Mouse (Mus musculus) MEL (cell line): ENCODE measurements around the gene Tigd2. TPM values are rescaled to one million over a fixed set of nuclear protein-coding genes. Genes with fewer than 3 reads are reported as not detected.

ENCODE experiments used
- DNase-seq: peaks from one replicate; pipeline ENCODE4 v3.0.0; 2011; ENCODE audit warnings: low read depth, low spot score
- H3K27ac ChIP-seq: 2 replicates; pipeline ENCODE4 v1.5.1; 2012; ENCODE audit warnings: low read depth, mild to moderate bottlenecking, control low read depth, low read length, moderate library complexity; ENCODE audit not compliant: control insufficient read depth
- H3K27me3 ChIP-seq, 2 experiments: fragments of 150-350 bp in 1 of 2; sonication (generic) in 1 of 2; 2 replicates each; pipeline ENCODE4 v1.6.1; 2012; ENCODE audit warnings: low read length in 2 of 2, mild to moderate bottlenecking in 2 of 2, improper control_type of control experiment in 1 of 2, moderate library complexity in 1 of 2; ENCODE audit not compliant: insufficient read depth in 2 of 2, control insufficient read depth in 1 of 2
- H3K36me3 ChIP-seq, 2 experiments: 2 replicates each; pipeline ENCODE4 v1.6.1; 2012 to 2014; ENCODE audit warnings: low read length in 2 of 2, improper control_type of control experiment in 1 of 2, inconsistent platforms in 1 of 2, mild to moderate bottlenecking in 1 of 2; ENCODE audit not compliant: insufficient read depth in 2 of 2, control insufficient read depth in 1 of 2
- H3K4me1 ChIP-seq, 2 experiments: fragments of 150-350 bp in 1 of 2; sonication (generic) in 1 of 2; 2 replicates each; pipeline ENCODE4 v1.6.1; 2012; ENCODE audit warnings: low read length in 2 of 2, improper control_type of control experiment in 1 of 2, mild to moderate bottlenecking in 1 of 2; ENCODE audit not compliant: insufficient read depth in 2 of 2, control insufficient read depth in 1 of 2
- H3K4me3 ChIP-seq, 2 experiments: fragments of 150-350 bp in 1 of 2; sonication (generic) in 1 of 2; 2 replicates each; pipeline ENCODE4 v1.5.1; 2012; ENCODE audit warnings: low read depth in 2 of 2, low read length in 2 of 2, mild to moderate bottlenecking in 2 of 2, moderate library complexity in 2 of 2, control low read depth in 1 of 2, improper control_type of control experiment in 1 of 2; ENCODE audit not compliant: control insufficient read depth in 1 of 2, insufficient read depth in 1 of 2
- H3K79me2 ChIP-seq: 2 replicates; pipeline ENCODE4 v1.6.1; 2012; ENCODE audit warnings: mild to moderate bottlenecking, low read length, moderate library complexity; ENCODE audit not compliant: control insufficient read depth, poor library complexity, insufficient read depth
- H3K9ac ChIP-seq: 2 replicates; pipeline ENCODE4 v1.6.1; 2012; ENCODE audit warnings: low read depth, mild to moderate bottlenecking, control low read depth, low read length, moderate library complexity; ENCODE audit not compliant: control insufficient read depth, poor library complexity, severe bottlenecking
- H3K9me3 ChIP-seq: fragments of 150-350 bp; sonication (generic); replicated peaks from 2 replicates; pipeline ENCODE4 v1.6.1; 2012; ENCODE audit warnings: mild to moderate bottlenecking, low read length, improper control_type of control experiment, moderate library complexity; ENCODE audit not compliant: insufficient read depth
- BHLHE40 ChIP-seq: IDR thresholded peaks from 2 replicates; pipeline ENCODE4 v1.6.1; 2012; ENCODE audit warnings: low read depth, mild to moderate bottlenecking, inconsistent platforms, low read length, improper control_type of control experiment, borderline replicate concordance
- CHD1 ChIP-seq: IDR thresholded peaks from 2 replicates; pipeline ENCODE4 v1.6.1; 2012; ENCODE audit warnings: low read depth, mild to moderate bottlenecking, inconsistent platforms, low read length, improper control_type of control experiment
- CHD2 ChIP-seq: IDR thresholded peaks from 2 replicates; pipeline ENCODE4 v1.6.1; 2011; ENCODE audit warnings: low read length, improper control_type of control experiment
- CTCF ChIP-seq, 3 experiments: IDR thresholded peaks in 2 of 3; conservative IDR thresholded peaks in 1 of 3; 2 replicates each; pipeline ENCODE4 v1.5.1; 2011 to 2012; ENCODE audit warnings: low read length in 3 of 3, low read depth in 2 of 3, mild to moderate bottlenecking in 2 of 3, improper control_type of control experiment in 1 of 3, inconsistent platforms in 1 of 3, mixed read lengths in 1 of 3, moderate library complexity in 1 of 3; ENCODE audit not compliant: control insufficient read depth in 1 of 3, insufficient read depth in 1 of 3, poor library complexity in 1 of 3, severe bottlenecking in 1 of 3
- EP300 ChIP-seq, 2 experiments: IDR thresholded peaks; 2 replicates each; pipeline ENCODE4 v1.6.1; 2011; ENCODE audit warnings: improper control_type of control experiment in 2 of 2, low read length in 2 of 2, low read depth in 1 of 2, mild to moderate bottlenecking in 1 of 2
- ETS1 ChIP-seq: IDR thresholded peaks from 2 replicates; pipeline ENCODE4 v1.6.1; 2012; ENCODE audit warnings: low read depth, mild to moderate bottlenecking, inconsistent platforms, low read length, improper control_type of control experiment, moderate library complexity
- GABPA ChIP-seq: IDR thresholded peaks from 2 replicates; pipeline ENCODE4 v1.6.1; 2012; ENCODE audit warnings: low read depth, mild to moderate bottlenecking, inconsistent platforms, low read length, improper control_type of control experiment, moderate library complexity
- GATA1 ChIP-seq: IDR thresholded peaks from 2 replicates; pipeline ENCODE4 v1.6.1; 2011; ENCODE audit warnings: low read depth, low read length, improper control_type of control experiment
- JUND ChIP-seq: IDR thresholded peaks from 2 replicates; pipeline ENCODE4 v1.6.1; 2011; ENCODE audit warnings: low read depth, mild to moderate bottlenecking, improper control_type of control experiment, low read length
- KAT2A ChIP-seq: conservative IDR thresholded peaks from 2 replicates; pipeline ENCODE4 v1.6.1; 2012; ENCODE audit warnings: low read depth, low read length, improper control_type of control experiment, inconsistent platforms
- MAFK ChIP-seq: IDR thresholded peaks from 2 replicates; pipeline ENCODE4 v1.6.1; 2011; ENCODE audit warnings: low read depth, mild to moderate bottlenecking, low read length, improper control_type of control experiment, borderline replicate concordance
- MAX ChIP-seq: IDR thresholded peaks from 2 replicates; pipeline ENCODE4 v1.6.1; 2011; ENCODE audit warnings: low read length, improper control_type of control experiment
- MEF2A ChIP-seq: IDR thresholded peaks from 2 replicates; pipeline ENCODE4 v1.6.1; 2014; ENCODE audit warnings: low read depth, mild to moderate bottlenecking, inconsistent platforms, low read length, improper control_type of control experiment; ENCODE audit not compliant: poor library complexity, insufficient replicate concordance, severe bottlenecking; ENCODE audit errors: extremely low read depth
- MXI1 ChIP-seq: IDR thresholded peaks from 2 replicates; pipeline ENCODE4 v1.6.1; 2011; ENCODE audit warnings: mild to moderate bottlenecking, low read depth, low read length, improper control_type of control experiment
- POLR2A ChIP-seq, 2 experiments: IDR thresholded peaks; 2 replicates each; pipeline ENCODE4 v1.6.1; 2011 to 2012; ENCODE audit warnings: low read length in 2 of 2, mild to moderate bottlenecking in 2 of 2, control low read depth in 1 of 2, improper control_type of control experiment in 1 of 2, low read depth in 1 of 2, moderate library complexity in 1 of 2; ENCODE audit not compliant: control insufficient read depth in 1 of 2, insufficient read depth in 1 of 2, poor library complexity in 1 of 2
- RAD21 ChIP-seq: IDR thresholded peaks from 2 replicates; pipeline ENCODE4 v1.6.1; 2011; ENCODE audit warnings: mild to moderate bottlenecking, low read depth, low read length, improper control_type of control experiment
- SMC3 ChIP-seq: IDR thresholded peaks from 2 replicates; pipeline ENCODE4 v1.6.1; 2011; ENCODE audit warnings: low read depth, low read length, improper control_type of control experiment
- TAL1 ChIP-seq: IDR thresholded peaks from 2 replicates; pipeline ENCODE4 v1.6.1; 2012; ENCODE audit warnings: mild to moderate bottlenecking, inconsistent platforms, low read length, moderate library complexity, mixed read lengths
- TBP ChIP-seq: IDR thresholded peaks from 2 replicates; pipeline ENCODE4 v1.8.0; 2011; ENCODE audit warnings: low read depth, low read length, improper control_type of control experiment
- UBTF ChIP-seq: IDR thresholded peaks from 2 replicates; pipeline ENCODE4 v1.6.1; 2012; ENCODE audit warnings: low read depth, mild to moderate bottlenecking, inconsistent platforms, low read length, improper control_type of control experiment, moderate library complexity, borderline replicate concordance; ENCODE audit not compliant: insufficient read depth
- USF2 ChIP-seq, 2 experiments: IDR thresholded peaks; 2 replicates each; pipeline ENCODE4 v1.6.1; 2011 to 2012; ENCODE audit warnings: improper control_type of control experiment in 2 of 2, low read length in 2 of 2, borderline replicate concordance in 1 of 2, inconsistent platforms in 1 of 2, low read depth in 1 of 2, mild to moderate bottlenecking in 1 of 2; ENCODE audit not compliant: insufficient read depth in 1 of 2
- ZC3H11A ChIP-seq: IDR thresholded peaks from 2 replicates; pipeline ENCODE4 v1.6.1; 2012; ENCODE audit warnings: low read depth, mild to moderate bottlenecking, inconsistent platforms, low read length, improper control_type of control experiment
- polyA plus RNA-seq, 2 experiments: library from polyadenylated mRNA; stranded (reverse) in 1 of 2; unstranded in 1 of 2; fragments of >175 nt in 1 of 2; fragments of >200 nt in 1 of 2; gene quantifications; 2 replicates each; pipeline versions ENCODE4 v1.2.1 to v1.2.4; 2012; ENCODE audit warnings: low replicate concordance in 2 of 2, low read depth in 1 of 2; ENCODE audit not compliant: insufficient read length in 2 of 2, insufficient read depth in 1 of 2, missing spikeins in 1 of 2
- total RNA-seq: library from RNA; depleted of rRNA; stranded (reverse); fragments of 300-350 nt; gene quantifications from 2 replicates; pipeline ENCODE4 v1.2.3, GENCODE M21; 2012

The Tigd2 gene
- total and polyA plus RNA-seq, 3 experiments, result 7.2 to 64.5 (median 7.5) TPM

GRCm38 (mm10) chr6:59168939-59169338, 39.7 kb upstream of the Tigd2 start:
- no peaks in the 10 kb centered on the region for H3K9me3 ChIP-seq
- H3K36me3 ChIP-seq, result no peaks in the 10 kb centered on the region
- H3K79me2 ChIP-seq, result no peaks in the 10 kb centered on the region
- H3K9ac ChIP-seq, result no peak overlapping the region
- H3K4me1 ChIP-seq, result no peaks in the 10 kb centered on the region
- DNase-seq, result no peak
- TF ChIP-seq GABPA (no peak), MEF2A (no peak), EP300 (IDR thresholded peaks at IDR 0.05; ENCODE audit: low read depth in 1 of 2, low read length in 2 of 2) (no peak), POLR2A (IDR thresholded peaks at IDR 0.05; ENCODE audit: control insufficient read depth in 1 of 2, insufficient read depth in 1 of 2, low read depth in 1 of 2, low read length in 2 of 2, poor library complexity in 1 of 2) (no peak), MAFK (no peak), USF2 (IDR thresholded peaks at IDR 0.05; ENCODE audit: borderline replicate concordance in 1 of 2, insufficient read depth in 1 of 2, low read depth in 1 of 2, low read length in 2 of 2) (no peak), CHD2 (no peak), SMC3 (no peak), UBTF (no peak), RAD21 (no peak), KAT2A (no peak), CTCF (IDR thresholded peaks at IDR 0.05 in 2 of 3, conservative IDR thresholded peaks at IDR 0.05 in 1 of 3; ENCODE audit: control insufficient read depth in 1 of 3, insufficient read depth in 1 of 3, low read depth in 2 of 3, low read length in 3 of 3, poor library complexity in 1 of 3, severe bottlenecking in 1 of 3) (no peak), BHLHE40 (no peak), ZC3H11A (no peak), GATA1 (no peak), TBP (no peak)
- H3K27me3 ChIP-seq, result no peaks in the 10 kb centered on the region
- no peak overlapping the region for H3K27ac ChIP-seq
- no peak overlapping the region for H3K4me3 ChIP-seq

GRCm38 (mm10) chr6:59171230-59171629, 37.4 kb upstream of the Tigd2 start:
- H3K36me3 ChIP-seq, result no peaks in the 10 kb centered on the region
- H3K27me3 ChIP-seq, result no peaks in the 10 kb centered on the region
- no peaks in the 10 kb centered on the region for H3K9me3 ChIP-seq
- H3K4me1 ChIP-seq, result no peaks in the 10 kb centered on the region
- no peak overlapping the region for H3K27ac ChIP-seq
- no peak for DNase-seq
- H3K9ac ChIP-seq, result no peak overlapping the region
- TF ChIP-seq UBTF (no peak), CHD1 (no peak), TBP (no peak), MXI1 (no peak), ETS1 (no peak), JUND (no peak), KAT2A (no peak), TAL1 (no peak), MAX (no peak)
- no peaks in the 10 kb centered on the region for H3K79me2 ChIP-seq
- no peak overlapping the region for H3K4me3 ChIP-seq
